Mouse (Mus musculus): ENCODE data around the gene Bbx. TPM values are rescaled to one million over a fixed set of nuclear protein-coding genes. Genes with fewer than 3 reads are reported as not detected.

Gene Bbx
- total and polyA plus RNA-seq, 3 experiments: 3.7 to 112 (median 43.7) TPM

GRCm38 (mm10) chr16:50262647-50263046, 169.5 kb downstream of the Bbx start:
- H3K4me1 ChIP-seq (ENCODE audit: insufficient read depth, low read depth, low read length): peaks cover 5% of the 10 kb centered on the region; the same call in 1 of the 2 replicates
- no peak for DNase-seq (ENCODE audit: low spot score)
- peaks cover 36% of the 10 kb centered on the region for H3K36me3 ChIP-seq (replicated peaks)
- no peaks in the 10 kb centered on the region for H3K9me3 ChIP-seq (replicated peaks)
- H3K27me3 ChIP-seq (ENCODE audit: insufficient read depth, low read length): no peaks in the 10 kb centered on the region
- no peak overlapping the region for H3K4me3 ChIP-seq (ENCODE audit: low read depth, low read length)
- ATAC-seq (ENCODE audit: extremely low read depth, insufficient number of reproducible peaks, low FRiP score, poor library complexity, severe bottlenecking): no peak
- TF ChIP-seq CTCF (IDR thresholded peaks at IDR 0.05; ENCODE audit: low read depth, low read length) (no peak), GATA2 (IDR thresholded peaks at IDR 0.05; ENCODE audit: borderline replicate concordance, low read depth, low read length) (no peak), TAL1 (conservative IDR thresholded peaks at IDR 0.05; ENCODE audit: low read depth, low read length) (no peak), POLR2AphosphoS5 (IDR thresholded peaks at IDR 0.05; ENCODE audit: insufficient replicate concordance, low read depth, low read length) (no peak), GATA1 (IDR thresholded peaks at IDR 0.05; ENCODE audit: borderline replicate concordance, low read length) (no peak)

- Histone ChIP-seq H3K36me3 (replicated peaks) (peaks cover 38% of the 10 kb centered on the region), H3K9me3 (replicated peaks) (no peaks in the 10 kb centered on the region), H3K4me3 (ENCODE audit: low read depth, low read length) (no peak overlapping the region), H3K4me1 (ENCODE audit: insufficient read depth, low read depth, low read length) (peaks cover 5% of the 10 kb centered on the region; the same call in 1 of the 2 replicates), H3K27me3 (ENCODE audit: insufficient read depth, low read length) (no peaks in the 10 kb centered on the region)
- TF ChIP-seq GATA1 (IDR thresholded peaks at IDR 0.05; ENCODE audit: borderline replicate concordance, low read length): no peak
- TF ChIP-seq TAL1 (conservative IDR thresholded peaks at IDR 0.05; ENCODE audit: low read depth, low read length): no peak
- no peak for TF ChIP-seq POLR2AphosphoS5 (IDR thresholded peaks at IDR 0.05; ENCODE audit: insufficient replicate concordance, low read depth, low read length)
- no peak for TF ChIP-seq CTCF (IDR thresholded peaks at IDR 0.05; ENCODE audit: low read depth, low read length)
- TF ChIP-seq GATA2 (IDR thresholded peaks at IDR 0.05; ENCODE audit: borderline replicate concordance, low read depth, low read length): no peak
- ATAC-seq (ENCODE audit: extremely low read depth, insufficient number of reproducible peaks, low FRiP score, poor library complexity, severe bottlenecking) (no peak), DNase-seq (ENCODE audit: low spot score) (no peak)
Measured at GRCm38 (mm10) chr16:50262209-50262608, 170.0 kb downstream of the Bbx start.

- Histone ChIP-seq H3K36me3 (replicated peaks) (peaks cover 39% of the 10 kb centered on the region), H3K4me1 (ENCODE audit: insufficient read depth, low read depth, low read length) (peaks cover 5% of the 10 kb centered on the region; the same call in 1 of the 2 replicates)
- TF ChIP-seq GATA1 (IDR thresholded peaks at IDR 0.05; ENCODE audit: borderline replicate concordance, low read length): no peak
- no peak for TF ChIP-seq TAL1 (conservative IDR thresholded peaks at IDR 0.05; ENCODE audit: low read depth, low read length)
- TF ChIP-seq GATA2 (IDR thresholded peaks at IDR 0.05; ENCODE audit: borderline replicate concordance, low read depth, low read length): no peak
- no peak for TF ChIP-seq CTCF (IDR thresholded peaks at IDR 0.05; ENCODE audit: low read depth, low read length)
- no peak for TF ChIP-seq POLR2AphosphoS5 (IDR thresholded peaks at IDR 0.05; ENCODE audit: insufficient replicate concordance, low read depth, low read length)
Measured at GRCm38 (mm10) chr16:50261741-50262140, 170.4 kb downstream of the Bbx start.

GRCm38 (mm10) chr16:50254522-50255159, 177.5 kb downstream of the Bbx start:
- TF ChIP-seq POLR2AphosphoS5 (IDR thresholded peaks at IDR 0.05; ENCODE audit: insufficient replicate concordance, low read depth, low read length): no peak

More at GRCm38 (mm10) chr16:50261741-50262140, 170.4 kb downstream of the Bbx start:
- no peak for ATAC-seq (ENCODE audit: extremely low read depth, insufficient number of reproducible peaks, low FRiP score, poor library complexity, severe bottlenecking)
- Histone ChIP-seq H3K27me3 (ENCODE audit: insufficient read depth, low read length) (no peaks in the 10 kb centered on the region), H3K4me3 (ENCODE audit: low read depth, low read length) (no peak overlapping the region), H3K9me3 (replicated peaks) (no peaks in the 10 kb centered on the region)
- DNase-seq (ENCODE audit: low spot score): no peak

GRCm38 (mm10) chr16:50251417-50251975, 180.7 kb downstream of the Bbx start:
- H3K27me3 ChIP-seq (ENCODE audit: insufficient read depth, low read length): no peaks in the 10 kb centered on the region
- peaks cover 16% of the 10 kb centered on the region for H3K4me1 ChIP-seq (ENCODE audit: insufficient read depth, low read depth, low read length)
- H3K4me3 ChIP-seq (ENCODE audit: low read depth, low read length): no peak overlapping the region
- no peak for ATAC-seq (ENCODE audit: extremely low read depth, insufficient number of reproducible peaks, low FRiP score, poor library complexity, severe bottlenecking)
- no peak for DNase-seq (ENCODE audit: low spot score)
- no peak for TF ChIP-seq GATA1 (IDR thresholded peaks at IDR 0.05; ENCODE audit: borderline replicate concordance, low read length)
- no peak for TF ChIP-seq POLR2AphosphoS5 (IDR thresholded peaks at IDR 0.05; ENCODE audit: insufficient replicate concordance, low read depth, low read length)
- no peak for TF ChIP-seq CTCF (IDR thresholded peaks at IDR 0.05; ENCODE audit: low read depth, low read length)
- TF ChIP-seq TAL1 (conservative IDR thresholded peaks at IDR 0.05; ENCODE audit: low read depth, low read length): no peak
- no peak for TF ChIP-seq GATA2 (IDR thresholded peaks at IDR 0.05; ENCODE audit: borderline replicate concordance, low read depth, low read length)
- H3K9me3 ChIP-seq (replicated peaks): no peaks in the 10 kb centered on the region
- H3K36me3 ChIP-seq (replicated peaks): peaks cover 60% of the 10 kb centered on the region

More at GRCm38 (mm10) chr16:50254522-50255159, 177.5 kb downstream of the Bbx start:
- ATAC-seq (ENCODE audit: extremely low read depth, insufficient number of reproducible peaks, low FRiP score, poor library complexity, severe bottlenecking): no peak; the same call in 1 of the 2 replicates
- no peak for DNase-seq (ENCODE audit: low spot score)
- Histone ChIP-seq H3K27me3 (ENCODE audit: insufficient read depth, low read length) (no peaks in the 10 kb centered on the region), H3K36me3 (replicated peaks) (peaks cover 48% of the 10 kb centered on the region), H3K9me3 (replicated peaks) (no peaks in the 10 kb centered on the region), H3K4me3 (ENCODE audit: low read depth, low read length) (no peak overlapping the region), H3K4me1 (ENCODE audit: insufficient read depth, low read depth, low read length) (peaks cover 16% of the 10 kb centered on the region)

- TF ChIP-seq POLR2AphosphoS5 (IDR thresholded peaks at IDR 0.05; ENCODE audit: insufficient replicate concordance, low read depth, low read length) (no peak), GATA2 (IDR thresholded peaks at IDR 0.05; ENCODE audit: borderline replicate concordance, low read depth, low read length) (no peak), TAL1 (conservative IDR thresholded peaks at IDR 0.05; ENCODE audit: low read depth, low read length) (no peak), CTCF (IDR thresholded peaks at IDR 0.05; ENCODE audit: low read depth, low read length) (no peak), GATA1 (IDR thresholded peaks at IDR 0.05; ENCODE audit: borderline replicate concordance, low read length) (no peak)
- H3K4me1 ChIP-seq (ENCODE audit: insufficient read depth, low read depth, low read length): peaks cover 9% of the 10 kb centered on the region
- peaks cover 53% of the 10 kb centered on the region for H3K36me3 ChIP-seq (replicated peaks)
- no peaks in the 10 kb centered on the region for H3K9me3 ChIP-seq (replicated peaks)
- ATAC-seq (ENCODE audit: extremely low read depth, insufficient number of reproducible peaks, low FRiP score, poor library complexity, severe bottlenecking): no peak
- H3K27me3 ChIP-seq (ENCODE audit: insufficient read depth, low read length): no peaks in the 10 kb centered on the region
- H3K4me3 ChIP-seq (ENCODE audit: low read depth, low read length): no peak overlapping the region
- DNase-seq (ENCODE audit: low spot score): no peak
Measured at GRCm38 (mm10) chr16:50250469-50250868, 181.7 kb downstream of the Bbx start.
